Mouse (Mus musculus) C2C12 (cell line): ENCODE data around the gene Zfp119b.

Experiments used
- CTCF ChIP-seq: IDR thresholded peaks from one replicate; pipeline ENCODE4 v1.5.1; 2011; ENCODE audit not compliant: control insufficient read depth, insufficient read depth, insufficient read length
- MAX ChIP-seq: IDR thresholded peaks from one replicate; pipeline ENCODE4 v1.6.1; 2011; ENCODE audit warnings: mild to moderate bottlenecking, control low read depth
- USF1 ChIP-seq: IDR thresholded peaks from one replicate; pipeline ENCODE4 v1.6.1; 2011; ENCODE audit warnings: low read depth, mild to moderate bottlenecking, control low read depth, moderate library complexity

- TF ChIP-seq MAX (no peak), CTCF (no peak), USF1 (no peak)
Measured at GRCm38 (mm10) chr17:55953751-55954150, 4.5 kb upstream of the Zfp119b start.
